Mouse (Mus musculus) E14TG2a.4 (cell line): ENCODE measurements around the gene Ap1m1.

Source experiments
- H3K27me3 ChIP-seq: 2 replicates; pipeline ENCODE4 v1.6.1; 2014; ENCODE audit warnings: low read length, control low read depth; ENCODE audit not compliant: insufficient read depth
- H3K36me3 ChIP-seq: 2 replicates; pipeline ENCODE4 v1.6.1; 2014; ENCODE audit warnings: low read length, control low read depth; ENCODE audit not compliant: insufficient read depth
- H3K4me1 ChIP-seq: replicated peaks from 2 replicates; pipeline ENCODE4 v1.6.1; 2014; ENCODE audit warnings: low read depth, low read length, control low read depth
- H3K4me3 ChIP-seq: replicated peaks from 2 replicates; pipeline ENCODE4 v1.5.1; 2014; ENCODE audit warnings: mild to moderate bottlenecking, low read length
- H3K9me3 ChIP-seq: 2 replicates; pipeline ENCODE4 v1.6.1; 2014; ENCODE audit warnings: low read length, control low read depth
- CTCF ChIP-seq: conservative IDR thresholded peaks from 2 replicates; pipeline ENCODE4 v1.5.1; 2014; ENCODE audit warnings: low read length
- NANOG ChIP-seq: IDR thresholded peaks from 2 replicates; pipeline ENCODE4 v1.6.1; 2014; ENCODE audit warnings: borderline replicate concordance, low read length, mixed read lengths
- POU5F1 ChIP-seq: IDR thresholded peaks from 2 replicates; pipeline ENCODE4 v1.6.1; 2014; ENCODE audit warnings: low read length, borderline replicate concordance

The Ap1m1 gene

GRCm38 (mm10) chr8:72302986-72303612 lies 63.3 kb downstream of the Ap1m1 start:
- H3K27me3 ChIP-seq, result no peaks in the 10 kb centered on the region
- H3K4me3 ChIP-seq, result no peak overlapping the region
- H3K9me3 ChIP-seq, result no peaks in the 10 kb centered on the region
- H3K4me1 ChIP-seq, result peaks cover 64% of the 10 kb centered on the region
- TF ChIP-seq CTCF, result no peak
- TF ChIP-seq NANOG, result no peak
- no peak for TF ChIP-seq POU5F1
- no peaks in the 10 kb centered on the region for H3K36me3 ChIP-seq

GRCm38 (mm10) chr8:72303633-72304032 lies 63.8 kb downstream of the Ap1m1 start:
- peaks cover 70% of the 10 kb centered on the region for H3K4me1 ChIP-seq
- no peaks in the 10 kb centered on the region for H3K9me3 ChIP-seq
- no peaks in the 10 kb centered on the region for H3K27me3 ChIP-seq
- TF ChIP-seq POU5F1, result no peak
- H3K36me3 ChIP-seq, result no peaks in the 10 kb centered on the region
- no peak overlapping the region for H3K4me3 ChIP-seq

GRCm38 (mm10) chr8:72305210-72305905 lies 65.5 kb downstream of the Ap1m1 start, which contains the start of gene Gm10282:
TSS of gene Gm10282 (minus strand) at chr8:72305260.
- H3K27me3 ChIP-seq, result no peaks in the 10 kb centered on the region
- H3K36me3 ChIP-seq, result no peaks in the 10 kb centered on the region
- no peaks in the 10 kb centered on the region for H3K9me3 ChIP-seq
- TF ChIP-seq NANOG (no peak), POU5F1 (no peak), CTCF (no peak)
- H3K4me1 ChIP-seq, result peaks cover 81% of the 10 kb centered on the region
- H3K4me3 ChIP-seq, result no peak within 1 kb of the TSS

GRCm38 (mm10) chr8:72306913-72307312 lies 67.1 kb downstream of the Ap1m1 start:
- TF ChIP-seq POU5F1 (no peak), NANOG (no peak), CTCF (no peak)
- no peaks in the 10 kb centered on the region for H3K27me3 ChIP-seq

More at GRCm38 (mm10) chr8:72306913-72307312, 67.1 kb downstream of the Ap1m1 start:
- H3K4me3 ChIP-seq, result no peak overlapping the region
- no peaks in the 10 kb centered on the region for H3K9me3 ChIP-seq
- no peaks in the 10 kb centered on the region for H3K36me3 ChIP-seq
- peaks cover 77% of the 10 kb centered on the region for H3K4me1 ChIP-seq
